In the genomic region with DNA sequence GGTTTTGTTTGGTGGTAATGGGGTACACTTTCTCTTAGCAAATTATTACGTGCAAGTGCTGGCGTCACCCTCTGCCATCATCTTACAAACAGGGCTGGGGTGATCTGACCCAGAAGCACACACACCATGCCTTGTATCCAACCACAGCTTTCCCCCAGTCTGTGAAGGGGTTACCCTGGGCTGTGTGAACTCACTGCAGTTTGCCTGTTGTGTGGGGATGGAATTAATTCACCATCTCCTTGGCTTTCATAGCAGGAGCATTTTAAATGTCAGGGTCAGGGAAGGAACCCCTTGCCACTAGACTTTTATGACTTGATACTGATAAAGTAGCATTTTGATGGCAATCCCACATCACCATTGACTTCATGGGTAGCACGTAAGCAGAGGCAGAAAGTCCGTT, we compare ENCODE assay signal across 28 mouse cellular contexts.
DNase-seq lines count a peak whose midpoint lies in the region; ATAC-seq and TF ChIP-seq lines count a peak whose summit lies in the region.
"Had no signal": no experiment of that assay in that cellular context is flagged by ENCODE, and none has a peak within 500 bp of the region (broad histone marks: within the 10 kb centered on the region; RNA-seq: fewer than 3 reads in every experiment).

No protein-coding gene starts in this region.

- 84% methylated on average over 4 of the region's 4 CpGs for WGBS in liver, embryonic 15.5 days (ENCODE audit: insufficient replicate concordance)
- 91% methylated on average over 4 of the region's 4 CpGs for WGBS in liver, postnatal 0 days (ENCODE audit: insufficient replicate concordance)

- no peaks in the 10 kb centered on the region for H3K36me3 ChIP-seq in liver, embryonic 15.5 days (replicated peaks)
- H3K36me3 ChIP-seq in liver, postnatal 0 days (replicated peaks; ENCODE audit: insufficient read depth, low read length), result 0 out of 2 replicates have a peak, but pooled peaks cover 2% of the 10 kb centered on the region
- H3K36me3 ChIP-seq: embryonic facial prominence, embryonic 12.5 days; embryonic facial prominence, embryonic 15.5 days; heart, embryonic 15.5 days; hindbrain, embryonic 13.5 days had no signal

- peak; percentile 87 for DNase-seq in heart, adult 11 months
- DNase-seq in heart, adult 8-10 months (ENCODE audit: low spot score), result no peak
- no peak for DNase-seq in layer of hippocampus, adult 2 months (ENCODE audit: low spot score in 2 of 2)
- DNase-seq in layer of hippocampus, adult 8-10 months (ENCODE audit: low spot score in 2 of 2), result no peak
- no peak for DNase-seq in liver, postnatal 0 days
- no peak for DNase-seq in urinary bladder, adult 18-20 months (ENCODE audit: low spot score in 2 of 2)
- DNase-seq: adrenal gland, adult 2 months; adrenal gland, postnatal 14 days; B cell, adult 2 months; cerebellum, adult 11 months; cerebellum, adult 2 months; cerebellum, adult 9-11 months; cerebellum, postnatal 25 days; gastrocnemius, postnatal 10 days; gastrocnemius, postnatal 36 days; heart, postnatal 10 days; heart, postnatal 36 days had no signal

- TF ChIP-seq EP300 in liver, postnatal 0 days (IDR thresholded peaks at IDR 0.05; ENCODE audit: low read depth), result no peak

- no peak overlapping the region for H3K4me2 ChIP-seq in liver, embryonic 15.5 days
- H3K4me2 ChIP-seq in liver, postnatal 0 days (ENCODE audit: low read depth, low read length), result no peak overlapping the region
- H3K4me2 ChIP-seq: embryonic facial prominence, embryonic 12.5 days; embryonic facial prominence, embryonic 15.5 days; forebrain, embryonic 13.5 days; heart, embryonic 12.5 days; heart, embryonic 15.5 days; hindbrain, embryonic 13.5 days had no signal

- no peaks in the 10 kb centered on the region for H3K27me3 ChIP-seq in liver, embryonic 15.5 days
- H3K27me3 ChIP-seq in liver, postnatal 0 days (ENCODE audit: insufficient read depth, low read length), result no peaks in the 10 kb centered on the region
- H3K27me3 ChIP-seq: CH12.LX; embryonic facial prominence, embryonic 12.5 days; embryonic facial prominence, embryonic 15.5 days; forebrain, embryonic 13.5 days; heart, embryonic 15.5 days; hindbrain, embryonic 13.5 days had no signal

- 0 out of 2 replicates have a peak overlapping the region, but pooled peaks have one; percentile 18 for H3K27ac ChIP-seq in layer of hippocampus, adult 2 months
- peak overlapping the region; percentile 97 for H3K27ac ChIP-seq in liver, embryonic 15.5 days (replicated peaks)
- no peak overlapping the region for H3K27ac ChIP-seq in liver, postnatal 0 days (ENCODE audit: low read depth)
- H3K27ac ChIP-seq: embryonic facial prominence, embryonic 12.5 days; embryonic facial prominence, embryonic 15.5 days; forebrain, embryonic 13.5 days; heart, embryonic 15.5 days had no signal

- no peak overlapping the region for H3K4me3 ChIP-seq in layer of hippocampus, adult 2 months
- no peak overlapping the region for H3K4me3 ChIP-seq in liver, embryonic 15.5 days (replicated peaks)
- no peak overlapping the region for H3K4me3 ChIP-seq in liver, postnatal 0 days (ENCODE audit: low read depth, low read length)
- H3K4me3 ChIP-seq: embryonic facial prominence, embryonic 12.5 days; embryonic facial prominence, embryonic 15.5 days; forebrain, embryonic 13.5 days; heart, embryonic 12.5 days; heart, embryonic 15.5 days; hindbrain, embryonic 10.5 days; hindbrain, embryonic 13.5 days had no signal

- TF ChIP-seq CTCF in layer of hippocampus, adult 2 months (conservative IDR thresholded peaks at IDR 0.05), result no peak
- TF ChIP-seq CTCF in liver, postnatal 0 days (IDR thresholded peaks at IDR 0.05; ENCODE audit: low read depth), result no peak

- no peak for ATAC-seq in liver, embryonic 15.5 days (ENCODE audit: insufficient read depth)
- ATAC-seq in liver, postnatal 0 days, result no peak
- ATAC-seq: forebrain, embryonic 13.5 days; forebrain, embryonic 16.5 days; hindbrain, embryonic 16.5 days had no signal

- no peaks in the 10 kb centered on the region for H3K9me3 ChIP-seq in liver, embryonic 15.5 days (replicated peaks)
- H3K9me3 ChIP-seq in liver, postnatal 0 days (ENCODE audit: low read length), result no peaks in the 10 kb centered on the region
- H3K9me3 ChIP-seq: embryonic facial prominence, embryonic 12.5 days; embryonic facial prominence, embryonic 15.5 days; forebrain, embryonic 13.5 days; heart, embryonic 12.5 days; heart, embryonic 15.5 days; hindbrain, embryonic 10.5 days; hindbrain, embryonic 13.5 days had no signal

- peaks cover 95% of the 10 kb centered on the region for H3K4me1 ChIP-seq in liver, embryonic 15.5 days (replicated peaks)
- peaks cover 55% of the 10 kb centered on the region for H3K4me1 ChIP-seq in liver, postnatal 0 days (ENCODE audit: insufficient read depth)

- H3K9ac ChIP-seq in liver, embryonic 15.5 days, result no peak overlapping the region
- H3K9ac ChIP-seq in liver, postnatal 0 days (replicated peaks), result no peak overlapping the region
- H3K9ac ChIP-seq: embryonic facial prominence, embryonic 12.5 days; embryonic facial prominence, embryonic 15.5 days; forebrain, embryonic 13.5 days; heart, embryonic 12.5 days; heart, embryonic 15.5 days; hindbrain, embryonic 13.5 days had no signal
